Mouse (Mus musculus) limb, embryonic 13.5 days (tissue): ENCODE data around the gene Stk39. TPM values are rescaled to one million over a fixed set of nuclear protein-coding genes. Genes with fewer than 3 reads are reported as not detected.

Experiments used
- ATAC-seq: fragments of 200-750 bp; cut with Nextera tagmentation; 2 replicates; pipeline ENCODE4 v1.8.0; 2017; ENCODE audit warnings: low read depth, moderate number of reproducible peaks, moderate TSS enrichment; ENCODE audit not compliant: low FRiP score
- H3K27ac ChIP-seq: fragments of 300-500 bp; sonication (generic); 2 replicates; pipeline ENCODE4 v1.5.1; 2015; ENCODE audit warnings: inconsistent platforms, mild to moderate bottlenecking, moderate library complexity
- H3K27me3 ChIP-seq: fragments of 300-500 bp; sonication (generic); 2 replicates; pipeline ENCODE4 v1.6.1; 2015; ENCODE audit warnings: mild to moderate bottlenecking, inconsistent platforms
- H3K36me3 ChIP-seq: fragments of 300-500 bp; sonication (generic); 2 replicates; pipeline ENCODE4 v1.6.1; 2015; ENCODE audit warnings: inconsistent platforms, mild to moderate bottlenecking, moderate library complexity
- H3K4me1 ChIP-seq: fragments of 300-500 bp; sonication (generic); 2 replicates; pipeline ENCODE4 v1.6.1; 2015; ENCODE audit warnings: inconsistent platforms
- H3K4me2 ChIP-seq: fragments of 300-500 bp; sonication (generic); replicated peaks from 2 replicates; pipeline ENCODE4 v1.6.1; 2015; ENCODE audit warnings: inconsistent platforms, mild to moderate bottlenecking, moderate library complexity
- H3K4me3 ChIP-seq: fragments of 300-500 bp; sonication (generic); 2 replicates; pipeline ENCODE4 v1.5.1; 2015; ENCODE audit warnings: moderate library complexity, mild to moderate bottlenecking, inconsistent platforms
- H3K9ac ChIP-seq: fragments of 300-500 bp; sonication (generic); 2 replicates; pipeline ENCODE4 v1.6.1; 2015; ENCODE audit warnings: mild to moderate bottlenecking, inconsistent platforms
- H3K9me3 ChIP-seq: fragments of 300-500 bp; sonication (generic); 2 replicates; pipeline ENCODE4 v1.6.1; 2016; ENCODE audit warnings: inconsistent platforms
- WGBS: fragments of 180-500 bp; shearing (Covaris S2); methylation state at CpG from one replicate; pipeline ENCODE4 v1.1.7; 2015; 5-methylcytosine and 5-hydroxymethylcytosine counted together
- polyA plus RNA-seq: library from polyadenylated mRNA; unstranded; fragments of >200 nt; fragmentation: Nextera tagmentation; extraction: Ambion mirVana; gene quantifications from 2 replicates; pipeline ENCODE4 v1.2.1, GENCODE M21; 2015

Stk39 gene
- polyA plus RNA-seq, 1 experiment from 2014 or later, result 14.8 TPM

GRCm38 (mm10) chr2:68256472-68256871 is 215.6 kb downstream of the Stk39 start:
- Histone ChIP-seq H3K27ac (no peak overlapping the region), H3K4me1 (no peaks in the 10 kb centered on the region), H3K4me3 (no peak overlapping the region), H3K9ac (no peak overlapping the region), H3K4me2 (no peak overlapping the region), H3K9me3 (no peaks in the 10 kb centered on the region), H3K36me3 (no peaks in the 10 kb centered on the region), H3K27me3 (no peaks in the 10 kb centered on the region)
- no peak for ATAC-seq
- 87% methylated on average over 8 of the region's 8 CpGs for WGBS

GRCm38 (mm10) chr2:68254756-68255155 is 217.3 kb downstream of the Stk39 start:
- Histone ChIP-seq H3K27ac (no peak overlapping the region), H3K4me1 (no peaks in the 10 kb centered on the region), H3K9ac (no peak overlapping the region), H3K9me3 (no peaks in the 10 kb centered on the region), H3K4me3 (no peak overlapping the region), H3K36me3 (no peaks in the 10 kb centered on the region), H3K4me2 (no peak overlapping the region), H3K27me3 (no peaks in the 10 kb centered on the region)
- 48% methylated on average over 4 of the region's 4 CpGs for WGBS
- ATAC-seq, result no peak

GRCm38 (mm10) chr2:68253222-68253621 is 218.8 kb downstream of the Stk39 start:
- Histone ChIP-seq H3K27ac (no peak overlapping the region), H3K9ac (no peak overlapping the region), H3K4me2 (no peak overlapping the region), H3K36me3 (no peaks in the 10 kb centered on the region), H3K4me1 (no peaks in the 10 kb centered on the region), H3K27me3 (no peaks in the 10 kb centered on the region), H3K4me3 (no peak overlapping the region), H3K9me3 (no peaks in the 10 kb centered on the region)
- no peak for ATAC-seq
- 88% methylated on average over 2 of the region's 2 CpGs for WGBS

- Histone ChIP-seq H3K27me3 (no peaks in the 10 kb centered on the region), H3K9ac (no peak overlapping the region), H3K36me3 (peaks cover 7% of the 10 kb centered on the region; the same call in 1 of the 2 replicates), H3K9me3 (no peaks in the 10 kb centered on the region), H3K4me2 (no peak overlapping the region), H3K27ac (no peak overlapping the region), H3K4me3 (no peak overlapping the region), H3K4me1 (no peaks in the 10 kb centered on the region)
- WGBS, result 84% methylated on average over 6 of the region's 6 CpGs
- ATAC-seq, result no peak
Observed at GRCm38 (mm10) chr2:68252048-68252758, 219.9 kb downstream of the Stk39 start.

GRCm38 (mm10) chr2:68250897-68251296 is 221.2 kb downstream of the Stk39 start:
- WGBS, result 81% methylated on average over 10 of the region's 10 CpGs
- Histone ChIP-seq H3K9me3 (no peaks in the 10 kb centered on the region), H3K4me2 (no peak overlapping the region), H3K36me3 (peaks cover 7% of the 10 kb centered on the region; the same call in 1 of the 2 replicates), H3K9ac (no peak overlapping the region), H3K27me3 (no peaks in the 10 kb centered on the region), H3K4me3 (no peak overlapping the region), H3K4me1 (no peaks in the 10 kb centered on the region), H3K27ac (no peak overlapping the region)
- ATAC-seq, result no peak

GRCm38 (mm10) chr2:68249855-68250424 is 222.1 kb downstream of the Stk39 start:
- no peaks in the 10 kb centered on the region for H3K9me3 ChIP-seq
- H3K4me1 ChIP-seq, result peaks cover 6% of the 10 kb centered on the region; the same call in 1 of the 2 replicates
- no peak for ATAC-seq
- H3K4me3 ChIP-seq, result no peak overlapping the region
- H3K36me3 ChIP-seq, result peaks cover 7% of the 10 kb centered on the region; the same call in 1 of the 2 replicates
- WGBS, result 84% methylated on average over 4 of the region's 4 CpGs
- H3K4me2 ChIP-seq, result no peak overlapping the region
- H3K9ac ChIP-seq, result no peak overlapping the region
- no peaks in the 10 kb centered on the region for H3K27me3 ChIP-seq
- no peak overlapping the region for H3K27ac ChIP-seq

- H3K27me3 ChIP-seq, result no peaks in the 10 kb centered on the region
- H3K9me3 ChIP-seq, result no peaks in the 10 kb centered on the region
- H3K4me2 ChIP-seq, result no peak overlapping the region
- peaks cover 11% of the 10 kb centered on the region for H3K4me1 ChIP-seq
- H3K36me3 ChIP-seq, result peaks cover 7% of the 10 kb centered on the region; the same call in 1 of the 2 replicates
- no peak for ATAC-seq
- no peak overlapping the region for H3K27ac ChIP-seq
- H3K9ac ChIP-seq, result no peak overlapping the region
- H3K4me3 ChIP-seq, result no peak overlapping the region
- WGBS, result 43% methylated on average over 3 of the region's 3 CpGs
Observed at GRCm38 (mm10) chr2:68246284-68246683, 225.8 kb downstream of the Stk39 start.

- Histone ChIP-seq H3K4me2 (no peak overlapping the region), H3K9me3 (no peaks in the 10 kb centered on the region), H3K27me3 (no peaks in the 10 kb centered on the region), H3K4me1 (peaks cover 11% of the 10 kb centered on the region), H3K27ac (no peak overlapping the region), H3K9ac (no peak overlapping the region), H3K4me3 (no peak overlapping the region), H3K36me3 (peaks cover 7% of the 10 kb centered on the region; the same call in 1 of the 2 replicates)
- no peak for ATAC-seq
- WGBS, result 68% methylated on average over 1 of the region's 1 CpGs
Observed at GRCm38 (mm10) chr2:68244556-68244955, 227.5 kb downstream of the Stk39 start.

GRCm38 (mm10) chr2:68243879-68244553 is 228.1 kb downstream of the Stk39 start:
- no peak overlapping the region for H3K4me3 ChIP-seq
- H3K4me1 ChIP-seq, result peaks cover 11% of the 10 kb centered on the region
- H3K36me3 ChIP-seq, result peaks cover 7% of the 10 kb centered on the region; the same call in 1 of the 2 replicates
- H3K9ac ChIP-seq, result no peak overlapping the region
- H3K9me3 ChIP-seq, result no peaks in the 10 kb centered on the region
- ATAC-seq, result peak; percentile 58; the same call in 1 of the 2 replicates
- H3K27me3 ChIP-seq, result no peaks in the 10 kb centered on the region
- H3K27ac ChIP-seq, result no peak overlapping the region
- WGBS, result 44% methylated on average over 12 of the region's 12 CpGs
- H3K4me2 ChIP-seq, result no peak overlapping the region

GRCm38 (mm10) chr2:68243273-68243672 is 228.8 kb downstream of the Stk39 start:
- peaks cover 7% of the 10 kb centered on the region; the same call in 1 of the 2 replicates for H3K36me3 ChIP-seq
- no peak overlapping the region for H3K27ac ChIP-seq
- H3K9ac ChIP-seq, result no peak overlapping the region
- H3K9me3 ChIP-seq, result no peaks in the 10 kb centered on the region
- 86% methylated on average over 3 of the region's 3 CpGs for WGBS
- no peak overlapping the region for H3K4me3 ChIP-seq
- H3K27me3 ChIP-seq, result no peaks in the 10 kb centered on the region
- ATAC-seq, result no peak
- peaks cover 11% of the 10 kb centered on the region for H3K4me1 ChIP-seq
- no peak overlapping the region for H3K4me2 ChIP-seq

GRCm38 (mm10) chr2:68242069-68242468 is 230.0 kb downstream of the Stk39 start:
- Histone ChIP-seq H3K27ac (no peak overlapping the region), H3K9ac (no peak overlapping the region), H3K9me3 (no peaks in the 10 kb centered on the region), H3K4me2 (no peak overlapping the region), H3K4me1 (peaks cover 11% of the 10 kb centered on the region), H3K4me3 (no peak overlapping the region), H3K27me3 (no peaks in the 10 kb centered on the region), H3K36me3 (no peaks in the 10 kb centered on the region)
- no peak for ATAC-seq
- 90% methylated on average over 3 of the region's 3 CpGs for WGBS

- Histone ChIP-seq H3K36me3 (no peaks in the 10 kb centered on the region), H3K4me3 (no peak overlapping the region), H3K9ac (no peak overlapping the region), H3K4me2 (no peak overlapping the region), H3K27me3 (no peaks in the 10 kb centered on the region), H3K4me1 (peaks cover 11% of the 10 kb centered on the region), H3K27ac (no peak overlapping the region), H3K9me3 (no peaks in the 10 kb centered on the region)
- 92% methylated on average over 1 of the region's 1 CpGs for WGBS
- ATAC-seq, result no peak
Observed at GRCm38 (mm10) chr2:68241640-68242039, 230.4 kb downstream of the Stk39 start.
